Mouse (Mus musculus) brain, embryonic 18.5 days (tissue): ENCODE measurements around the gene Mvp.

Source experiments
- DNase-seq: peaks from one replicate; pipeline ENCODE4 v3.0.0-alpha.2; 2012; ENCODE audit warnings: low read depth, low spot score

Gene Mvp

GRCm38 (mm10) chr7:127019306-127019960 lies 5.0 kb upstream of the Mvp start:
- no peak for DNase-seq

DNA sequence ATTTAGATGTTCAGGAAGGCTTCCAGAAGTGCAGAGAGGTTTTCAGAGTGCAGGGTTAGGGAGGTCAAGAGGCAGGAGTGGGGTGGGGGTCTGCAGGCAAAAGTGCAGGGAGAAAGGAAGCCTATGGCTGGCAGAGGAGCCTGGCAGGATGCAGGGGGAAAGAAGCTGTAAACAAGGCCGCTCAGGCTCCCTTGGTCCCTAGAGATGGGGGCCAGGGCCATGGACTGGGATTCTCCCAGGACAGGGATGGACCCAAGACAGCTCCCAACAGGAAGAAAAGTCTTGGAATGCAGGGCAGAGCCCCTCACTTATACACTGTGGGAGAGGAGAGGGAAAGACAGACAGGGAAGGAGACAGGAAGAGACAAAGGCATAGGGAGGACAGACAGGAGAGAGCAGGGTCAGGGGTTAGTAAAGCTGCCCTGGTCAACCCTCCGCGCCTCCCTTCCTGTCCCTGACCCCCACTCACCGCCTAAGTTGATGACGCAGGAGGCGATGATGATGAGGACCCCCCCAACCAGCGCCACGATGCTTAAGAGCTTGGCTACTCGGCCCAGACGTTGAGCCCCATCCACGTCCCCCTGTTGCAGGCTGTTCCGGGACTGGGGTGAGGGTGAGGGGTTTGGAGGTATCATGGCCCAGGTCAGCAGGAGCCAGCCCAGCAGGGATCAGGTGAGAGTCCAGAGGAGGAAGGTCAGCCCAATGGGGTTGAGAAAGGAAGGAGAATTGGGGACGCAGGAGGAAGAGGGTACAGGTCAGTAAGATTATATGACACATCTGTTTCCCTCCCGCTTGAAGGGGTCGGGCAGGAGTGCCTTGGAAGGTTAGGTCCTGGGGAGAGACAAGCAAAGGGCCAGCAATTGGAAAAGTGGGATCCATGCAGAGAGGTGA lies 4.2 kb upstream of the Mvp start:
- no peak for DNase-seq

GRCm38 (mm10) chr7:127017950-127018345 lies 3.5 kb upstream of the Mvp start:
- no peak for DNase-seq

DNA sequence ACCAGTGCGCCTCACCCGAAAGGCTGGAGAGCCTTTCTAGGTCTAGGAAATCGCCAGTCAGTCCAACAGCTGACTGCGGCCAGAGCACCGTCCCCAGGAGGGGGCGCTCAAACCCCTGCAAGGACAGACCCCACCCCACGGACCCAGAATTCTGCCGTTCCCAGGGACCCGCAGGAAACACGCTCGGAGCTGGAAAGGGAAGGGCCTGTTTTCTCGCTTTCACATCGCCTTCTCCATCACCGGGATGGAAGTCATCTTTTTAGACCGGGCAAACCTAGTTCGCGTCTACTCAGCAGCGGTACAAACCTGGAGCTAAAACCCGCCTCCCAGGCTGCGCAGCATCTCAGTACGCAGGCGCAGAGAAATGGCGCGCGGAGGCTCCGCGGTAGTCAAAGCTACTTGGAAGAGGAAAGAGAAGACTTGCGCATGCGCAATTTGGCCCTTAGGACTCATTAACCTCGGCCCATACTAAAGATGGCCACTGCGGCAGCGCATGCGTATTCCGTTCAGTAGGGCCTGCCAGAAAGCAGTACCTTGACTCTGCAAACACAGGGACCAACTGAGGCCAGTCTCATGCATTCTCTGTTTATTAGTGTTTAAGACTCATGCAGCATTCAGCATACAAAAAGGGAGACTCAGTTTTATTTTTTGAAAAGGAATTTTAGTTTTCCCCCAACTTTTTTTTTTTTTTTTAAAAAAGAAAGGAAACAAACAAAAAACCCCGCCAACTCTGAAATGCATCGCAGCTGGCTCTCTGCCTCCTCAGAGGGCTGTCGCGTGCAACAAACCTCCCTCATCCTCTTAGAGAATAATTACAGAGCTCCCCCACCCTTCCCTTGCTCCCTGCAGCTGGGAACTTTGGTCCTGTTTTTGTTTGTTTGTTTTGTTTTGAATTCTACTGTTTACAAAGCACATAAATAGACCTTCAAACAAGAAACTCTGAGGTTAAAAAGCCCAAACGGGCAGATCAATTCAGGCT lies 2.8 kb upstream of the Mvp start, which contains the start of gene Pagr1a:
Gene Pagr1a (minus strand): TSS at position 382 of the 979 bp plus-strand sequence.
- peak; percentile 98 for DNase-seq

DNA sequence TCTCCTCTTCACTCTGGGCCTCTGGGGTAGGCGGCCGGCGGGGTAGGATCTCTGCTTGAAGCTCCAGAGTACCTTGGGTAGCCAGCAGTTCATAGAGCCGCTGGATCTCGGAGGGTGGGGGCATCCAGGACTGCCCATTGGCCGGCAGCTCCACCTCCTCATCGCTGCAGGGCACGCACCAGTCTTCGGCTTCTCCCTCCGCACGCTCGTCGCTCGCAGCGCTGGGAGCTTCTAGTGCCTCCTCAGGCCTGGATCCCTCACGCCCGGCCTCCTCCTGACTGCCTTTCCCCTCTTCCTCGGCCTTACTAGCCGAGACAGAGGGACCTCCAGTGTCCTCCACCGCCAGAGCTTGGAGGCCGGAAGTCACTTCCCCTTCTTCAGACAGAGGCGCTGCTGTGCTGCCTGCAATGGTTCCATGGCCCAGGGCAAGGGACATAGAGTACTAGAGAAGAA lies 2.1 kb upstream of the Mvp start:
- DNase-seq: no peak

DNA sequence TGATC lies 1.9 kb upstream of the Mvp start, which contains the start of gene Pagr1b:
Gene Pagr1b (minus strand): TSS at position 4 of the 5 bp plus-strand sequence.
- DNase-seq: no peak

DNA sequence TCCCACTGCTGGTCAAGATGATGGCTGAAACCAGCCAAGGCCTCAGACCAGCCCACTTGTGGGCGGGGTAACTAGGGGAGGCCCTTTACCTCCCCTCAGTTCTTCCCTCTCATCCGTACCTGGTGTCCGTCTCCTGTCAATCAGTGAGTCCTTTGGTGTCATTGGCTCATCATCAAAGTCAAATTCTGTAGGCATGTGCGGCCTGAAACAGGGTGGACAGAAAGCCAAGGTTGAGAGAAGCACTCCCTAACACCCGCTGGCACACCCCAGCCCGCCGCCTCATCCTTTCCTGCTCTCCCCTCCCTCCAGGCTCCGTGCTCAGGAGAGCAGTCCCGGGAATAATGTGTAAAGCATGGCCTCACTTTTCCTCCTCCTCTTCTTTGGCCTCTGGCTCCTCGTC lies 1.7 kb upstream of the Mvp start:
- DNase-seq: no peak

- DNase-seq: no peak
Observed at GRCm38 (mm10) chr7:127014993-127015392, 572 bp upstream of the Mvp start.

- no peak for DNase-seq
Observed at GRCm38 (mm10) chr7:127013385-127013784, 1.0 kb downstream of the Mvp start.

GRCm38 (mm10) chr7:127012845-127013244 lies 1.6 kb downstream of the Mvp start:
- no peak for DNase-seq

- DNase-seq: no peak
Observed at GRCm38 (mm10) chr7:127012374-127012773, 2.0 kb downstream of the Mvp start.

- no peak for DNase-seq
Observed at GRCm38 (mm10) chr7:127011717-127012116, 2.7 kb downstream of the Mvp start.

DNA sequence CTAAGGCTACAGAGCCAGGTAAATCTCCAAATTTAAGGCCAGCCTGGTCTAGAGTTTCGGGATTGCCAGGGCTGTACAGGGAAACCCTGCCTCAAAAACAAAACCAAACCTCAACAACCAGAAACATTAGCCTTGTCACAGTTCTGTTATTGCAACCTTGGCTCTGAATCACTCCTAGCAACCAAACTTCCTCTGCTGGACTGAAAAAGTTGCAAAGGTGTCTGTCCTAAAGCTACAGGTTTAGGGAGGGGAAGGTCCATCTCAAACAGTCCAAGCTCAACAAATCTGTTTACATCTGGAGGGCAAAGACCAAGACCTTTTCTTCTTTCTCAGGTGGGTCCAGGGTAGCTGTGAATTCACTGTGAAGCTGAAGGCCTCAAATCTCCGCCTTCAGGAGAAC lies 3.4 kb downstream of the Mvp start:
- DNase-seq: no peak

DNA sequence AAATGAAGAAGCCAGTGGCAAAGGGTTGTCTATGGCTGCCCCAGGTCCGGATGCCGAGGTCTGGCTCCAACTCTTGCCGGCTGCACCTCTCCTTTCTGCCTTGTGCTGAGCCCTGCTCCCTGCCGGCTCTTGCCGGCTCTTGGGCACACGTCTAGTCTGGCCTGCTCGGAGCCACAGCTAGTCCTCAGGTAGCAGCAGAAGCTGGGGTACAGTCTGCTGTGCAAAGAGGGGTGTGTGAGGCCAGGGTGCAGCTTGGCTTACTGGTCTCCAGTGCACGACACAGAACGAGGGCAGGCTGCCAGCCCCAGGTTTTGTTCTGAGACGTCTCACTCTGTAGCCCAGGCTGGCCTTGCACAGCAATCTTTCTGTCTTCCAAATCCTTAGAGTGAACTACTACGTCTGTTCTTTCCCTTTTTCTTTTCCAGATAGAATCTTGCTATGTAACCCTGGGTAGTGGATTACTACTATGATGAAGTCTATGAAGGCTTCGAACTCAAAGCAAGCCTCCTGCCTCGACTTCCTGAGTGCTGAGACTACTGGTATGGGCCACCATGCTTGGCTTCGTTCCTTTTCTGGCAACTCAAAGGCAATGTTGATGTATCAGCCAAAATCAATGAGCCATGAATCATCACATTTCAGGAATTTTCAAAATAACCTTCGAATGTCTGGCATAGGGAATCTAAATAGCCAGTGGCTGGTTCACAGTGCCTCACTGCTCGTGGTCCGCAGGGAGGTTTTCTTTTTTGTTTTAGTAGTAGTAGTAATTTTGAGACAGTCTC lies 4.9 kb downstream of the Mvp start:
- DNase-seq: no peak

DNA sequence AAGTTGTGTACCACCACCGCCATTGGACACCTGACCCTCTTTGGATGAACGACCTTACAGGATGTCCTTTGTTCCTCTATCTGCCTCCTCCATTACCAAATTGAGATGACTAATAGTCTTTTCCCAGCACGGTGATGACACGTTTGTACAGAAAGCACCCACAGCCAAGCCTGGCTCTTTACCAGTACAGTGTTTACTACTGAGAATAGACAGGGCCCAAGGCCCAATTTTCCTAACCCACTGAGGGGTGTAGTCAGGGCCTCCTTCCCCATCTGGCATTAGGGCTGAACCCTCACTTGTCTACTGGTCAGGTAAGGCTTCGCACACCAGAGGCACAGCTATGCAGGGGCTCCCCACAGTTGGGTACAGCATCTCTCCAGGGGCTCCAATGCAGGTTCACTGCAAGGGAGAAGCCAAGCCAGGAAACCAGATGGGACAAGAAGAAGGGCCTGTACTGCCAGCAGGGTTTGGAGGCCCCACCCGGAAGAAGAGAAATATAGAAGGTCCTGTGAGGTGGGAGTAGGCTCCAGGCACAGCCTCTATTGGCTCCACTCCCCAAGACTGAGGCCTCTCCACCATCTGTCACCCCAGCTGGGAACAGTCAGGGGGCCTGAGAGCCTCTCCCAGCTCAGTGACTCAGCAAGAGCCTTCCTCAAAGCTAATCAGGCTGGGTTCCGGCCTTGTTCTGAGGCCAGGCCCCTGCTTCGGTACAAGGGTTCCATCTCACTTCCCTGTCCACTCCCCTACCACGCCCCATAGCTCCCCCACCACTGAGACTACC lies 6.0 kb downstream of the Mvp start:
- DNase-seq: no peak

- DNase-seq: no peak
Observed at GRCm38 (mm10) chr7:127007313-127008024, 7.0 kb downstream of the Mvp start.

DNA sequence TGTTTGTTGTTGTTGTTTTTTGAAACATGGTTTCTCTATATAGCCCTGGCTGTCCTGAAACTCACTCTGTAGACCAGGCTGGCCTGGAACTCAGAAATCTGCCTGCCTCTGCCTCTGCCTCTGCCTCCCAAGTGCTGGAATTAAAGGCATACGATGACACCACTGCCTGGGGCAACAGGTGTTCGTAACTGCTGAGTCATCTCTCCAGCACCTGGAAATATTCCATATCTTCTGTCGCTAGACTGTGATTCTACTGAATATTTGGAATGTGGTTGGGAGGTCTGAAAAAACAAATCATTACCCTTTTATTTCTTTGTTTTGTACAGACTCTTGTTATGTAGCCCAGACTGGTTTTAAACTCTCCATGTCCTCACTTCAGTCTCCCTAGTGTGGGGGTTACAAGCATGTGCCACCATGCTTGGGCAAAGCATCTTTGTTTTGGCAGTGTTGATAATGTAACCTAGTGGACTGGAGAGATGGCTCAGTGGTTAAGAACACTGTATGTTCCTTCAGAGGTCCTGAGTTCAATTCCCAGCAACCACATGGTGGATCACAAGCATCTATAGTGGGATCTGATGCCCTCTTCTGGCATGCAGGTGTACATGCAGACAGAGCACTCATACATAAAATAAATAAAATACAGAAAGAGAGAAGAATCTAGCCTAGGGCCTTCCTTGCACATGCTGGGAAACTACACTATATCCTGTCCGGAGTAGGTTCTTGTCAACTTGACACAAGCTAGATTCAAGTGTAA lies 10.1 kb downstream of the Mvp start:
- DNase-seq: no peak

- no peak for DNase-seq
Observed at GRCm38 (mm10) chr7:127003620-127004019, 10.8 kb downstream of the Mvp start.

- DNase-seq: no peak
Observed at GRCm38 (mm10) chr7:126999568-126999967, 14.9 kb downstream of the Mvp start.
